Mouse (Mus musculus) left cerebral cortex, adult 2 months (tissue): ENCODE results near the gene Shisa6. TPM values are rescaled to one million over a fixed set of nuclear protein-coding genes. Genes with fewer than 3 reads are reported as not detected.

Experiments
- DNase-seq, 2 experiments: peaks; one replicate each; pipeline ENCODE4 v3.0.0; 2021 to 2022; ENCODE audit warnings: low spot score in 2 of 2, mixed read lengths in 1 of 2; ENCODE audit errors: extremely low spot score in 1 of 2
- H3K27ac ChIP-seq: fragments of 200-600 bp; 2 replicates; pipeline ENCODE4 v1.8.1; 2022
- H3K4me3 ChIP-seq: fragments of 200-600 bp; 2 replicates; pipeline ENCODE4 v1.8.1; 2022
- CTCF ChIP-seq: fragments of 200-600 bp; IDR thresholded peaks from 2 replicates; pipeline ENCODE4 v1.8.1; 2022; ENCODE audit warnings: antibody characterized with exemption, mild to moderate bottlenecking, moderate library complexity
- intact Hi-C: fragments of 180-260 bp; cut with DNase I; formaldehyde crosslinking; loops from one replicate; pipeline ENCODE4 v1.15.1; 2025
- total RNA-seq, 2 experiments: library from RNA; stranded (reverse); gene quantifications; 2 replicates each; pipeline ENCODE4 v1.2.3; 2021

The Shisa6 gene
- total RNA-seq, 2 experiments from 2014 or later, result 18.6 to 22.2 TPM

GRCm38 (mm10) chr11:66188146-66188545 lies 337.6 kb downstream of the Shisa6 start:
- DNase-seq, result no peak
- Histone ChIP-seq H3K4me3 (no peak overlapping the region), H3K27ac (no peak overlapping the region)
- intact Hi-C loops, result no loop called here
- TF ChIP-seq CTCF, result no peak

DNA sequence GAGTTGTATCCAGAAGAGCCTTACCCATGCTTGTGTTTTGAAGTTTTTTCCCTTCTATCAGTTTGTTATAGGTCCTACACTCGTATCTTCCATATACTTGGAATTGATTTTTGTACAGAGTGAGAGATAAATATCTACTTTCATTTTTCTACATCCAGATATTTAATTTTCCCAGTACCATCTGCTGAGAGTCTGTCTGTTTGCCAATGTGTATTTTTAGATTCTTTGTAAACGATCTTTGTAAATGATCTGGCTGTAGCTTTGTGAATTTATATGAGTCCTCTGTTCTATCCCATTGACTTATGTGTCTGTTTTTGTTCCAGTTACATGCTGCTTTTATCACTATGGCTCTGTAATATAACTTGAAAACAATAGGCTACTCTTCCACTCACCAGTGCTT lies 348.0 kb downstream of the Shisa6 start:
- no peak for DNase-seq
- no peak overlapping the region for H3K4me3 ChIP-seq
- intact Hi-C loops, result no loop called here
- no peak for TF ChIP-seq CTCF
- no peak overlapping the region for H3K27ac ChIP-seq

DNA sequence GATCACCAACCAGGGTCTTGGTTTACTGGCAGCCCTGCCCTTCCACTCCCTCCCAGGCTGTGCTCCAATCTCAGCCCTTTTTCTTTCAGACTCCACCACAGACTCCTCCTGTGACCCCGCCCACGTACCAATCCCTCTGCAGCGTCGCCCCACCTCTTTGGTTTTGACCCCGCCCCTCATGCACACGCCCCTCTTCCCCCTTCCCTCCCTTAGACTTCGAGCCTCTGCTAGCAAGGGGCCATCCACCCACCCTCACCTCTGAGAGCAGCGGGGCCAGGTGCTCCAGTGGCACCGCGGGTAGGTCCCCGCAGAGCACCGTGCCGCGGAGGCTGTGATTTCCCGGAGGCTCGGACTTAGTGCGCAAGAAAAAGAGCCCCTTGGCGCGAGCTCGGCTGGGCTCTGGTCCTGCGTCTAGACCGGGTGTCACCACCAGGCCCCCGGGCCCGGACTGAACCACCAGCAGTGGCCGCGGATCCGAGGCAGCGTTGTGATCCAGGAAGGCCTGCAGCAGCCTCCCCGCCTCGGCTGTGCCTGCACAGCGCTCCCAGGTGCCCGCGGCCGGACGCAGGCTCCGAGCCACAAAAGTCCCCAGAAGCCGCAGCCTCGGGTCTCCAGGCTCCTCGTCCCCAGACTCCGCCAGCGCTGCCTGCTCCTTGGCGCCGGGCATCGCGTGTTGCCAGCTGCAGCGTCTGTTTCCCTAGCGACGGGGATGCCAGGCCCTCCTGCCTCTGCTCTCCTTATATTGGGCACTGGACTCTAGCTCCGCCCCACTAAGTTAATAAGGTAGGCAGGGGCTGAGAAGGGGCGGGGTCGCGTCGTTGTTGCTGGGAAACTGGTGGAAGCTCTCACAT lies 357.7 kb downstream of the Shisa6 start, which contains the start of gene Dnah9:
Gene Dnah9, minus strand, starts transcription at position 751 of the 851 bp plus-strand sequence.
- intact Hi-C loops, result loop anchor here (5.0 to 10.0 kb wide), 3 partner anchors 207 to 359 kb away; partner anchors contain the start of gene Shisa6
- Histone ChIP-seq H3K27ac (peak within 1 kb of the TSS; percentile 59), H3K4me3 (peak within 1 kb of the TSS; percentile 73)
- no peak; the same call in 1 of the 2 replicates for TF ChIP-seq CTCF
- peak; percentile 83 to 84 for DNase-seq

- Histone ChIP-seq H3K4me3 (no peak overlapping the region), H3K27ac (no peak overlapping the region)
- no peak for TF ChIP-seq CTCF
- no peak for DNase-seq
- intact Hi-C loops, result loop anchor here (2.0 to 10.0 kb wide), 3 partner anchors 211 to 261 kb away; no protein-coding TSS in a partner anchor
These were observed 361.7 kb downstream of the Shisa6 start for GRCm38 (mm10) chr11:66164022-66164421.
